Mouse (Mus musculus): ENCODE results near the gene Hoxb3.

Hoxb3 gene

GRCm38 (mm10) chr11:96289293-96289692 lies 33.8 kb upstream of the Hoxb3 start:
- no peak for DNase-seq

- DNase-seq, result no peak
Observed at GRCm38 (mm10) chr11:96289837-96290236, 33.3 kb upstream of the Hoxb3 start.

GRCm38 (mm10) chr11:96290705-96291355 lies 32.3 kb upstream of the Hoxb3 start:
- no peak for DNase-seq

GRCm38 (mm10) chr11:96291681-96292564 lies 31.2 kb upstream of the Hoxb3 start, which contains the start of gene Hoxb6:
Hoxb6 (plus strand) TSS chr11:96292476.
- DNase-seq, result no peak

DNA sequence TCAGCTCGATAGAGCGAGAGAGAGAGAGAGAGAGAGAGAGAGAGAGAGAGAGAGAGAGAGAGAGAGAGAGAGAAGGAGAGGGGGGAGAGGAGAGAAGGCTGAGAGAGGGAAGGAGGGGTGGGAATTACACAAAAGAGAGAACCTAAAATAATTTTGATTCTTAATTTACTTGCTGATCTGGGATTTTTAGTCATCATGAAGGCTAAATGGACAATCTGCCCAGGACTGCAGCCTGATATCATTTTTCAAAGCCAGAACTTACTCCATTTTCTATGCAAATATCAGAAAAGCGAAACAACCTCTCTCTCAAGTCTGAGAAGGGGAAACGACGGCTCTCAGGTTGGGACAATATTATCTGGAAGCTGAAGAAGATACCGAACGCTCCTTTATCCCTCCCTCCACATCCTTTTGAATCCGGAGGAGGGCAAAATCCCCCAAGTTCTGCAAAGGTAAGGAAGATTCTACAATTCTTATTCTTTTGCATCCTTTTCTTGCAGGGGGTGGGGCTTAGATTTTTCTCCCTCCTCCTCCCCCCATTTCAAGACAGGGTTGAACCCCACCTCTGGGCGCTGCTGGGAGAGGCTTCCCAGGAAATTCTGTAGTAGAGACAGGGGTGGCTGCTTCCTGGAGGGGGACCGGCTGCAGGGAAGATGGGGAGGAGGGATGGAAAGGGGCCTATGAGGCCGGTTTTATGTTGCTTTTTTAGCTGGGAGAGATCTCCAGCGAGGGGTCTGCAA lies 30.4 kb upstream of the Hoxb3 start:
- no peak for DNase-seq

- DNase-seq, result no peak
Observed at GRCm38 (mm10) chr11:96293302-96293921, 29.7 kb upstream of the Hoxb3 start.

DNA sequence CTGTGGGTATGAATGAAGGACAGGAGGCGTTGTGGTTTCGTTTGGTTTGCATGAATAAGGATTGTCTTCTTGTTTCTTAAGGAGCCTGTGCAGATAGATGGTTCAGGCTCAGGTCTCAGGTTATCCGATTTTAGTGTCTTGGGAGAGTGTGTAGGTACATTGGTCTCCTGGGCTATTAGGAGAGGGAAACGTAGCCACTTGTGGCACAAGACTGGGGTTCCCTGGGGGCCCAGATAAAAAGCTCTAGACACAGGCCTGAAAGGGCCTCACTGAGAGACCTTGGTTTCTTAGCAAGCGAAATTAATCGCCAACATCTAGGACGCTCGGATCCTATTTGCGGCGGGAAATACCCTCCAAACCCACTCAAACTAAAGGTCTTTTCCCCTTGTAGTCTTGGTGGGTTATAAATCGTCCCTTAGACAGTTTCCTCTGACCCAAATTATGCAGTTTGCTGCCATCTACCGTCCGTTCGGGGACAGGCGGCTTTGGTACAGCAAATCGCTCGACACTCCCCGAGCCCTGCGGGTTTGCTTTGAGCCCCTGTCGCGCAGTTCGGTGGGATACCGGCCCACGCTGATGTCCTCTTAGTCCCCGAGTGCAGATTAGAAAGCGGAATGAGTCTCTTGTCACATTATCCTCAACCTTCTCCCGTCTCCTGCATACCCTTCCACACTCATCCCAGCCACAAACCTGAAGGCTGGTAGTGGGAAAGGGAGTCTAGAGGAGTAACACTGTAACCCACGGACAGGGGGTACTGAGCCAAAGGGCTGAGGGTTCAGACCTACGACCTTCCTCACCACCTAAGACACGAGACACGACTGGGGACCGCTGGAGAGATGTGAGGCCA lies 28.7 kb upstream of the Hoxb3 start:
- DNase-seq, result no peak

GRCm38 (mm10) chr11:96295092-96295835 lies 27.9 kb upstream of the Hoxb3 start:
- no peak for DNase-seq

DNA sequence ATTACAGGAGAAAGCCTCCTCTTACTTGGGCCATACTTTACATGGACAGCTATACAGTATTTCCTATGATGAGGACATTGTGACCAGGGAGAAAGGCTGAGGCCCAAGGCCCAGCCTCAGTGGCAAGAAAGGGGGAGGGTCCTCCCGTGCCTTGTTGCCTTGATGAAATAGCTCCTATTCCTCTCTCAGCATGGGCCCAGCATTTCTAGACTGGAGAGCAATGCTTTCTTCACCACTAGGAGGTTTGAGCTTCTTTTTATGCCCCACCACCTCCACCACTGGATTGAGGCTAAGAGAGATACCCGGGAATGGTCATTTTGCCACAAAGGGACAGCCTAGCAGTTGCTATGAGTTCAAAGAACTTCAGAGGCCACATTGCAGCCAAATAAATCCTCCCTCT lies 26.1 kb upstream of the Hoxb3 start:
- no peak for DNase-seq

- no peak for DNase-seq
Observed at GRCm38 (mm10) chr11:96297428-96297827, 25.7 kb upstream of the Hoxb3 start.

GRCm38 (mm10) chr11:96297968-96298635 lies 25.0 kb upstream of the Hoxb3 start:
- no peak for DNase-seq

- DNase-seq, result no peak
Observed at GRCm38 (mm10) chr11:96298895-96299667, 24.0 kb upstream of the Hoxb3 start.

DNA sequence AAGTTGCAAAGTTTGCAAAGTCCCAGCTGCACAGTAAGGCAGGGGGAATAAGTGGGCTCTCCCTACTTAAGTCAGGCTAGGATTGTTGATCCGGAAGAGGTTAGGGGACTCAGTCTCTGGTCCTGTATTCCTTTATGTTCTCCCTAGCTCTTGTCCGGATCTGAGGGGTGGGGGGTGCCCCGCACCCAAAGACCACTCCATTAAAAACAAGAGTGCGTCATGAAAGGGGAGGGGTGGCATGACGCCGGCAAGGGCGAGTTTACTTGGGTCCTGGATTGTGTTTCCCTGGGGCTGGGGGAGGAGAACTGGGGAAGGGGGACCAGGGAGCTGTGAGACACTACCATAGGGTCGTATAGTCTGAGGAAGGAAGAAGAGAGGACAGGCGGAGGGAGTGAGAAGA lies 23.3 kb upstream of the Hoxb3 start:
- DNase-seq, result no peak

DNA sequence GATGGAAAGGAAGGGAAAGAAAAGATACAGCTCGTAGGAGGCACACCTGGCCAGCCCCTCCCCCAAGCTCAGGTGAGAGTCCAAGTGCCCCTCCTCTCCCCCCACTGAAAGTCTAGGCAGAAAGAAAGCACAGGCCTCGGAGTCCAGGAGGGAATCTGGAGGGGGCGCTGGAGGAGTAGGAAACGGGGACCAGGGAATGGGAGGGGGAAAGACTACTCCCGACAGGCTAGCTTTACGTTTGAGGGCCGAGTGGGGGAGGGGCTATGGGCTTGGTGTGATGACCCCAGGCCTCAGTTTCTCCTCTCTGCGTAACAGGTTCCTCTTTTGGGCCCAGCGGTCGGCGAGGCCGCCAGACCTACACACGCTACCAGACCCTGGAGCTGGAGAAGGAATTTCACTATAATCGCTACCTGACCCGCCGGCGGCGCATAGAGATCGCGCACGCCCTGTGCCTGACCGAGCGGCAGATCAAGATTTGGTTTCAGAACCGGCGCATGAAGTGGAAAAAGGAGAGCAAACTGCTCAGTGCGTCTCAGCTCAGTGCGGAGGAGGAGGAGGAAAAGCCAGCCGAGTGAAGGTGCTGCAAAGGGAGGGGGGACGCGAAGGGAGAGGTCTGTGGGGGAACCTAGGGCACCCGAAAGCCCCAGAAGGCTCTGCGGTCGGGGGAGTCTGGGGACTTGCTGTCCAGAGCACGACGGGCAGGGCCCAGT lies 22.6 kb upstream of the Hoxb3 start:
- DNase-seq, result no peak

DNA sequence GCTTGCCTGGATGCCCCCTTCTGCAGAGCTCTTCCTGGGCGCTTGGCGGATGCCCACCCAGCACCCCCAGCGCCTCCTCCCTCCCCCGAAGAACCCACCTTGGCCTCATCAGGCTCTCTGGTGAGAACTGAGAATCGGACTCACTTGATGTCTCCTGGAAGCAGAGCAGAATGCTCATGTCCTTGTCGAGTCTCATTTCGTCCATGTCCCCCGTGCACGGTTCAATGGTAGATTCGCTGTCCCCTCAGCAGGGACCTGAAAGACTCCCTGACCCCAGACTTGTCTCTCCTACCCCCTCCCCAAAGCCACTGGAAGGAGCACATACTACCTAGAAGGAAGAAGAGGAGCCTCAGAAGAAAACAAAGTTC lies 22.1 kb upstream of the Hoxb3 start:
- no peak for DNase-seq

DNA sequence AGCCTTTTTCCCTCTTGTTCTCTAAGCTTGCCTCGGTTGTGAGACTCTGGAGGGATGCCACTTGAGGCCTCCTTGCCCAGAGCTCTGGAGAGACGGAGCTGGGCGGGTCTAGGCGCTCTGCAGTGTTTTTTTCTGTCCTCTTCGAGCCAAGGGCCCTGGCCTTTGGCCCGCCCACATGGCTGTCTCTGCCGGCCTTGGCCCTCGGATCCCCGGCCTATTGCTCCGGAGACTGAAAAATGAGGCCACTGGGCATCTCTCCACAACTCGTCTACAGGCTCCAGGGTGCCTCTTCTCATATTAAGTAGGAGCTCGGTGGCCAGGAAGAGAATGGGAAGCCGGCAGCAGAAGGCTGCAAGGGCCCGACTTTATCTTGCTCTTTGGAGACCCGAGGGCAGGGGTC lies 21.3 kb upstream of the Hoxb3 start:
- no peak for DNase-seq

- no peak for DNase-seq
Observed at GRCm38 (mm10) chr11:96302381-96303150, 20.6 kb upstream of the Hoxb3 start.

Measured in cerebellum, adult 8-10 months (tissue).